8 mouse cellular contexts compared by ENCODE assay signal in the genomic region with DNA sequence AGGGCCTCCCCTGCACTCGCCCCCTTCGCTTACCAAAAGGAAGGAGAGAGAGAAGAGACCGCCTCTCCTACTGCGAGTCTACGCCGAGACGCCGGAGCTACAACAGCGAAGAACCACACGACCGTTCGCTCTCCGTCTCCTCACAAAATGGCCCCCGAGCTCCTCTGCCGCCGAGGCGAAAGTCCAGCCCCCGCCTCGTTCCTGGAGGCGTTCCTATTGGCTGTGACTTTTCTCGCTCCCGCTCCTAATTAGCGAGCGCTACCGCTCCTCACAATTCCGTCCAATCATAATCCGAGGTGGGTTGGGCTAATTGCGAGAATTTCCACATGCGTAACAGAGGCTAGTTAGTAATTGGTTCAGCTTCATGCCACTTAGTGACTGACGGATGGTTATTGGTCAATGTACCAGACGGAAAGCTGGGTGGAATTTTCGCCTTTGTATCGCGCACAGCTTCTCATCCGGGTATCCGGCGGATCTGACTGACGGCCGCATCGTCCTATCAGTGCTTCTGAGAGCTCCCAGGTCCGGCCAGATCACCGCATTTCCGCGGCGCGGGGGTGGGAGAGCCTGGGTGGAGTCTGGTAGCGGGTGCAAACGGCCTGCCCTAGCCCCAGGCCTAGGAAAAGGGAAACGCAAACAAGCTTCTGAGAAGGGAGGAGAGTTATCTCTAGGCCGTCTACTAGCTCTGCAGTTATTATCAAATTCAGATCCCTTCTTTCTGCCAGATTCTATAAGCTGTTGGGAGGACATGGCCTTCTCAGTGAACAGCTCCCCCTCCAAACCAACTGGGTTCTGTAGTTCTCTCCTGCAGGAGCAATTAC. TPM values are rescaled to one million over a fixed set of nuclear protein-coding genes. Genes with fewer than 3 reads are reported as not detected.
DNase-seq lines count a peak whose midpoint lies in the region; ATAC-seq and TF ChIP-seq lines count a peak whose summit lies in the region.

Gene Hnrnpc, minus strand, starts transcription at position 173 of the 821 bp plus-strand sequence.

- H3K36me3 ChIP-seq in E14TG2a.4 (ENCODE audit: insufficient read depth, low read length): peaks cover 34% of the 10 kb centered on the region
- H3K36me3 ChIP-seq in forebrain, embryonic 12.5 days (replicated peaks): peaks cover 12% of the 10 kb centered on the region; the same call in 1 of the 2 replicates
- H3K36me3 ChIP-seq in heart, postnatal 0 days (replicated peaks; ENCODE audit: control insufficient read depth, insufficient read depth, low read length): no peaks in the 10 kb centered on the region; the same call in none of the 2 replicates
- H3K36me3 ChIP-seq in liver, embryonic 16.5 days (ENCODE audit: control insufficient read depth, insufficient read depth): no peaks in the 10 kb centered on the region; the same call in 1 of the 2 replicates
- H3K36me3 ChIP-seq in neural tube, embryonic 13.5 days: peaks cover 10% of the 10 kb centered on the region
- no peaks in the 10 kb centered on the region; the same call in 1 of the 2 replicates for H3K36me3 ChIP-seq in testis, adult 2 months (ENCODE audit: control insufficient read depth, insufficient read depth, low read length)

- DNase-seq in c-Kit-positive CD71-positive TER-119-positive erythroid progenitor cells, embryonic 14.5 days (ENCODE audit: low spot score): peak; percentile 100
- peak; percentile 100 for DNase-seq in heart, postnatal 0 days (ENCODE audit: low spot score)
- DNase-seq in kidney, postnatal 4 days: peak; percentile 100

- under 1% methylated on average over 50 of the region's 50 CpGs for WGBS in forebrain, embryonic 12.5 days
- 1% methylated on average over 50 of the region's 50 CpGs for WGBS in heart, postnatal 0 days
- WGBS in liver, embryonic 16.5 days (ENCODE audit: insufficient replicate concordance): under 1% methylated on average over 48 of the region's 50 CpGs
- WGBS in neural tube, embryonic 13.5 days: under 1% methylated on average over 49 of the region's 50 CpGs

- TF ChIP-seq POLR2A in testis, adult 2 months (IDR thresholded peaks at IDR 0.05; ENCODE audit: control insufficient read depth, low read depth, low read length): peak; percentile 98

- no peaks in the 10 kb centered on the region for H3K27me3 ChIP-seq in E14TG2a.4 (ENCODE audit: insufficient read depth, low read length)
- H3K27me3 ChIP-seq in forebrain, embryonic 12.5 days: no peaks in the 10 kb centered on the region
- H3K27me3 ChIP-seq in heart, postnatal 0 days (ENCODE audit: control insufficient read depth, insufficient read depth, low read length): no peaks in the 10 kb centered on the region
- H3K27me3 ChIP-seq in liver, embryonic 16.5 days (ENCODE audit: control insufficient read depth, insufficient read depth, low read depth, low read length): no peaks in the 10 kb centered on the region
- H3K27me3 ChIP-seq in neural tube, embryonic 13.5 days: no peaks in the 10 kb centered on the region
- no peaks in the 10 kb centered on the region for H3K27me3 ChIP-seq in testis, adult 2 months (ENCODE audit: control insufficient read depth, insufficient read depth, low read length)

- TF ChIP-seq EP300 in heart, postnatal 0 days (IDR thresholded peaks at IDR 0.05; ENCODE audit: low read depth): peak; percentile 90; the same call in 1 of the 2 replicates

- peak within 1 kb of the TSS; percentile 97 for H3K27ac ChIP-seq in forebrain, embryonic 12.5 days
- H3K27ac ChIP-seq in heart, postnatal 0 days (ENCODE audit: low read depth): peak within 1 kb of the TSS; percentile 99
- H3K27ac ChIP-seq in liver, embryonic 16.5 days (ENCODE audit: low read length): peak within 1 kb of the TSS; percentile 96
- H3K27ac ChIP-seq in neural tube, embryonic 13.5 days (replicated peaks): peak within 1 kb of the TSS; percentile 95
- H3K27ac ChIP-seq in testis, adult 2 months (ENCODE audit: control insufficient read depth, insufficient read depth, low read depth, low read length): peak within 1 kb of the TSS; percentile 99

- peak; percentile 99 for ATAC-seq in forebrain, embryonic 12.5 days (ENCODE audit: low FRiP score)
- ATAC-seq in heart, postnatal 0 days (ENCODE audit: insufficient read depth, low read depth): peak; percentile 96
- ATAC-seq in liver, embryonic 16.5 days (ENCODE audit: low read depth): peak; percentile 95
- peak; percentile 99 for ATAC-seq in neural tube, embryonic 13.5 days (ENCODE audit: low read depth)

- H3K4me2 ChIP-seq in forebrain, embryonic 12.5 days: peak within 1 kb of the TSS; percentile 66
- peak within 1 kb of the TSS; percentile 65 for H3K4me2 ChIP-seq in heart, postnatal 0 days (ENCODE audit: low read depth, low read length)
- peak within 1 kb of the TSS; percentile 85 for H3K4me2 ChIP-seq in liver, embryonic 16.5 days (ENCODE audit: low read depth, low read length)
- peak within 1 kb of the TSS; percentile 87 for H3K4me2 ChIP-seq in neural tube, embryonic 13.5 days

- H3K9me3 ChIP-seq in E14TG2a.4 (ENCODE audit: low read length): no peaks in the 10 kb centered on the region
- H3K9me3 ChIP-seq in forebrain, embryonic 12.5 days: no peaks in the 10 kb centered on the region
- no peaks in the 10 kb centered on the region for H3K9me3 ChIP-seq in heart, postnatal 0 days (replicated peaks; ENCODE audit: control insufficient read depth, low read length)
- no peaks in the 10 kb centered on the region for H3K9me3 ChIP-seq in liver, embryonic 16.5 days (replicated peaks; ENCODE audit: control insufficient read depth, low read length)
- H3K9me3 ChIP-seq in neural tube, embryonic 13.5 days: no peaks in the 10 kb centered on the region

- peaks cover 56% of the 10 kb centered on the region for H3K4me1 ChIP-seq in E14TG2a.4 (replicated peaks; ENCODE audit: low read depth, low read length)
- peaks cover 29% of the 10 kb centered on the region for H3K4me1 ChIP-seq in forebrain, embryonic 12.5 days
- H3K4me1 ChIP-seq in heart, postnatal 0 days (ENCODE audit: control insufficient read depth, insufficient read depth): peaks cover 21% of the 10 kb centered on the region
- peaks cover 24% of the 10 kb centered on the region for H3K4me1 ChIP-seq in liver, embryonic 16.5 days (ENCODE audit: control insufficient read depth, low read depth, low read length)
- H3K4me1 ChIP-seq in neural tube, embryonic 13.5 days (replicated peaks): peaks cover 38% of the 10 kb centered on the region
- peaks cover 2% of the 10 kb centered on the region; the same call in 1 of the 2 replicates for H3K4me1 ChIP-seq in testis, adult 2 months (ENCODE audit: control insufficient read depth, insufficient read depth, low read length)

- peak within 1 kb of the TSS; percentile 100 for H3K4me3 ChIP-seq in E14TG2a.4 (replicated peaks; ENCODE audit: low read length)
- H3K4me3 ChIP-seq in forebrain, embryonic 12.5 days (replicated peaks): peak within 1 kb of the TSS; percentile 96
- peak within 1 kb of the TSS; percentile 85 for H3K4me3 ChIP-seq in heart, postnatal 0 days (ENCODE audit: low read depth, low read length)
- H3K4me3 ChIP-seq in liver, embryonic 16.5 days (ENCODE audit: low read depth, low read length): peak within 1 kb of the TSS; percentile 78
- peak within 1 kb of the TSS; percentile 87 for H3K4me3 ChIP-seq in neural tube, embryonic 13.5 days
- H3K4me3 ChIP-seq in testis, adult 2 months (ENCODE audit: control insufficient read depth, low read depth, low read length): peak within 1 kb of the TSS; percentile 100

- H3K9ac ChIP-seq in forebrain, embryonic 12.5 days: peak within 1 kb of the TSS; percentile 99
- peak within 1 kb of the TSS; percentile 95 for H3K9ac ChIP-seq in heart, postnatal 0 days (replicated peaks; ENCODE audit: low read depth, low read length)
- peak within 1 kb of the TSS; percentile 85 for H3K9ac ChIP-seq in liver, embryonic 16.5 days (ENCODE audit: low read depth, low read length)
- H3K9ac ChIP-seq in neural tube, embryonic 13.5 days: peak within 1 kb of the TSS; percentile 86

- TF ChIP-seq CTCF in E14TG2a.4 (conservative IDR thresholded peaks at IDR 0.05; ENCODE audit: low read length): no peak
- no peak for TF ChIP-seq CTCF in heart, postnatal 0 days (IDR thresholded peaks at IDR 0.05; ENCODE audit: low read depth)
- TF ChIP-seq CTCF in testis, adult 2 months (IDR thresholded peaks at IDR 0.05; ENCODE audit: control insufficient read depth, insufficient read depth, insufficient replicate concordance, low read depth, low read length): no peak

RNA-seq across cellular contexts. Expression of gene Hnrnpc, which starts in this region (rescaled TPM):
- 870 and 873 TPM in 2 replicates for polyA plus RNA-seq in forebrain, embryonic 12.5 days (2016; fragmentation: Nextera tagmentation; extraction: Ambion mirVana)
- 42.4 and 101 TPM in 2 replicates for total RNA-seq in heart, postnatal 0 days (2014; rRNA removed; ENCODE audit: low replicate concordance)
- polyA plus RNA-seq in heart, postnatal 0 days (2015; fragmentation: Nextera tagmentation; extraction: Ambion mirVana): 170 and 177 TPM in 2 replicates
- polyA plus RNA-seq in liver, embryonic 16.5 days (2015; fragmentation: Nextera tagmentation; extraction: Ambion mirVana): 202 and 237 TPM in 2 replicates
- 631 and 750 TPM in 2 replicates for polyA plus RNA-seq in neural tube, embryonic 13.5 days (2015; fragmentation: Nextera tagmentation; extraction: Ambion mirVana)
- polyA plus RNA-seq in testis, adult 2 months (2012; rRNA removed): 55.9 and 64.2 TPM in 2 replicates

Comparison
In these comparisons a context has a peak if more than half of its experiments do, and no peak if none do; other contexts are left out.
1. Peak in every context shown above with its lines: DNase-seq, ATAC-seq, H3K4me3 ChIP-seq and H3K27ac ChIP-seq.